Mouse (Mus musculus): ENCODE results near the gene Ttll1. TPM values are rescaled to one million over a fixed set of nuclear protein-coding genes. Genes with fewer than 3 reads are reported as not detected.
"Not testable (repeated sequence)": the region's sequence is repeated elsewhere in the genome, so short reads cannot be mapped to it uniquely, and the experiment has no call there.

Ttll1 gene
- polyA plus RNA-seq, 1 experiment = 4.4 TPM

- Histone ChIP-seq H3K36me3 (ENCODE audit: control insufficient read depth, insufficient read depth, low read length) (no peaks in the 10 kb centered on the region), H3K4me3 (ENCODE audit: extremely low read depth, insufficient read depth, insufficient read length) (peak overlapping the region; percentile 80), H3K27me3 (ENCODE audit: control insufficient read depth, insufficient read depth, low read length) (no peaks in the 10 kb centered on the region), H3K27ac (ENCODE audit: insufficient read depth, low read length) (peak overlapping the region; percentile 83), H3K4me1 (ENCODE audit: control insufficient read depth, insufficient read depth, insufficient read length) (peaks cover 3% of the 10 kb centered on the region; the same call in 1 of the 2 replicates)
- DNase-seq (ENCODE audit: low read depth in 1 of 2, low spot score in 2 of 2) = no peak
- 28% methylated on average over 17 of the region's 17 CpGs for WGBS
- TF ChIP-seq POLR2A (IDR thresholded peaks at IDR 0.05; ENCODE audit: low read depth, low read length) (no peak), CTCF (IDR thresholded peaks at IDR 0.05; ENCODE audit: extremely low read depth, insufficient read depth, insufficient read length, insufficient replicate concordance) (no peak)
These were observed 47.2 kb downstream of the Ttll1 start for GRCm38 (mm10) chr15:83463369-83464082.

GRCm38 (mm10) chr15:83462349-83462748 is 48.3 kb downstream of the Ttll1 start:
- not testable (repeated sequence) for H3K4me1 ChIP-seq (ENCODE audit: control insufficient read depth, insufficient read depth, insufficient read length); DNase-seq (ENCODE audit: low read depth in 1 of 2, low spot score in 2 of 2); H3K27me3 ChIP-seq (ENCODE audit: control insufficient read depth, insufficient read depth, low read length); H3K36me3 ChIP-seq (ENCODE audit: control insufficient read depth, insufficient read depth, low read length); H3K4me3 ChIP-seq (ENCODE audit: extremely low read depth, insufficient read depth, insufficient read length); H3K27ac ChIP-seq (ENCODE audit: insufficient read depth, low read length)
- WGBS = 92% methylated on average over 8 of the region's 8 CpGs

- WGBS = 91% methylated on average over 3 of the region's 3 CpGs
- H3K4me3 ChIP-seq (ENCODE audit: extremely low read depth, insufficient read depth, insufficient read length) = no peak overlapping the region
- TF ChIP-seq CTCF (IDR thresholded peaks at IDR 0.05; ENCODE audit: extremely low read depth, insufficient read depth, insufficient read length, insufficient replicate concordance) (no peak), POLR2A (IDR thresholded peaks at IDR 0.05; ENCODE audit: low read depth, low read length) (no peak)
- no peak for DNase-seq (ENCODE audit: low read depth in 1 of 2, low spot score in 2 of 2)
- H3K36me3 ChIP-seq (ENCODE audit: control insufficient read depth, insufficient read depth, low read length) = no peaks in the 10 kb centered on the region
- no peaks in the 10 kb centered on the region for H3K27me3 ChIP-seq (ENCODE audit: control insufficient read depth, insufficient read depth, low read length)
- H3K4me1 ChIP-seq (ENCODE audit: control insufficient read depth, insufficient read depth, insufficient read length) = peaks cover 3% of the 10 kb centered on the region; the same call in 1 of the 2 replicates
- H3K27ac ChIP-seq (ENCODE audit: insufficient read depth, low read length) = no peak overlapping the region
These were observed 49.8 kb downstream of the Ttll1 start for GRCm38 (mm10) chr15:83460891-83461290.

- peaks cover 5% of the 10 kb centered on the region; the same call in 1 of the 2 replicates for H3K4me1 ChIP-seq (ENCODE audit: control insufficient read depth, insufficient read depth, insufficient read length)
- 94% methylated on average over 1 of the region's 1 CpGs for WGBS
- DNase-seq (ENCODE audit: low read depth in 1 of 2, low spot score in 2 of 2) = no peak
- H3K27me3 ChIP-seq (ENCODE audit: control insufficient read depth, insufficient read depth, low read length) = no peaks in the 10 kb centered on the region
- H3K27ac ChIP-seq (ENCODE audit: insufficient read depth, low read length) = no peak overlapping the region
- TF ChIP-seq CTCF (IDR thresholded peaks at IDR 0.05; ENCODE audit: extremely low read depth, insufficient read depth, insufficient read length, insufficient replicate concordance) (no peak), POLR2A (IDR thresholded peaks at IDR 0.05; ENCODE audit: low read depth, low read length) (no peak)
- no peaks in the 10 kb centered on the region for H3K36me3 ChIP-seq (ENCODE audit: control insufficient read depth, insufficient read depth, low read length)
- no peak overlapping the region for H3K4me3 ChIP-seq (ENCODE audit: extremely low read depth, insufficient read depth, insufficient read length)
These were observed 53.2 kb downstream of the Ttll1 start for GRCm38 (mm10) chr15:83457541-83457940.

GRCm38 (mm10) chr15:83455637-83456036 is 55.1 kb downstream of the Ttll1 start:
- Histone ChIP-seq H3K27ac (ENCODE audit: insufficient read depth, low read length) (no peak overlapping the region), H3K4me1 (ENCODE audit: control insufficient read depth, insufficient read depth, insufficient read length) (peaks cover 19% of the 10 kb centered on the region; the same call in 1 of the 2 replicates), H3K27me3 (ENCODE audit: control insufficient read depth, insufficient read depth, low read length) (no peaks in the 10 kb centered on the region), H3K4me3 (ENCODE audit: extremely low read depth, insufficient read depth, insufficient read length) (no peak overlapping the region), H3K36me3 (ENCODE audit: control insufficient read depth, insufficient read depth, low read length) (no peaks in the 10 kb centered on the region)
- DNase-seq (ENCODE audit: low read depth in 1 of 2, low spot score in 2 of 2) = no peak
- TF ChIP-seq CTCF (IDR thresholded peaks at IDR 0.05; ENCODE audit: extremely low read depth, insufficient read depth, insufficient read length, insufficient replicate concordance) (no peak), POLR2A (IDR thresholded peaks at IDR 0.05; ENCODE audit: low read depth, low read length) (no peak)
- WGBS = 89% methylated on average over 5 of the region's 5 CpGs

- no peaks in the 10 kb centered on the region for H3K27me3 ChIP-seq (ENCODE audit: control insufficient read depth, insufficient read depth, low read length)
- H3K4me1 ChIP-seq (ENCODE audit: control insufficient read depth, insufficient read depth, insufficient read length) = peaks cover 20% of the 10 kb centered on the region; the same call in 1 of the 2 replicates
- H3K27ac ChIP-seq (ENCODE audit: insufficient read depth, low read length) = no peak overlapping the region
- 59% methylated on average over 3 of the region's 3 CpGs for WGBS
- no peak overlapping the region for H3K4me3 ChIP-seq (ENCODE audit: extremely low read depth, insufficient read depth, insufficient read length)
- DNase-seq (ENCODE audit: low read depth in 1 of 2, low spot score in 2 of 2) = no peak
- no peaks in the 10 kb centered on the region for H3K36me3 ChIP-seq (ENCODE audit: control insufficient read depth, insufficient read depth, low read length)
- TF ChIP-seq POLR2A (IDR thresholded peaks at IDR 0.05; ENCODE audit: low read depth, low read length) = no peak
- no peak for TF ChIP-seq CTCF (IDR thresholded peaks at IDR 0.05; ENCODE audit: extremely low read depth, insufficient read depth, insufficient read length, insufficient replicate concordance)
These were observed 55.7 kb downstream of the Ttll1 start for GRCm38 (mm10) chr15:83455034-83455433.

GRCm38 (mm10) chr15:83454419-83454818 is 56.3 kb downstream of the Ttll1 start:
- no peak for TF ChIP-seq POLR2A (IDR thresholded peaks at IDR 0.05; ENCODE audit: low read depth, low read length)
- no peak for TF ChIP-seq CTCF (IDR thresholded peaks at IDR 0.05; ENCODE audit: extremely low read depth, insufficient read depth, insufficient read length, insufficient replicate concordance)
- H3K27me3 ChIP-seq (ENCODE audit: control insufficient read depth, insufficient read depth, low read length) = no peaks in the 10 kb centered on the region
- no peaks in the 10 kb centered on the region for H3K36me3 ChIP-seq (ENCODE audit: control insufficient read depth, insufficient read depth, low read length)
- H3K4me1 ChIP-seq (ENCODE audit: control insufficient read depth, insufficient read depth, insufficient read length) = peaks cover 22% of the 10 kb centered on the region; the same call in 1 of the 2 replicates
- DNase-seq (ENCODE audit: low read depth in 1 of 2, low spot score in 2 of 2) = no peak
- H3K4me3 ChIP-seq (ENCODE audit: extremely low read depth, insufficient read depth, insufficient read length) = no peak overlapping the region
- 80% methylated on average over 7 of the region's 7 CpGs for WGBS
- H3K27ac ChIP-seq (ENCODE audit: insufficient read depth, low read length) = no peak overlapping the region
